Mouse (Mus musculus) liver, adult 2 months (tissue): Measurements from ENCODE around the gene Jsrp1.

Source experiments
- CTCF ChIP-seq: fragments of 200-500 bp; IDR thresholded peaks from 2 replicates; pipeline ENCODE4 v1.5.1; 2011; ENCODE audit warnings: low read depth, low read length, control low read depth
- POLR2A ChIP-seq: fragments of 200-500 bp; IDR thresholded peaks from 2 replicates; pipeline ENCODE4 v1.6.1; 2011; ENCODE audit warnings: low read length, control low read depth; ENCODE audit not compliant: insufficient read depth; ENCODE audit errors: extremely low read depth

DNA sequence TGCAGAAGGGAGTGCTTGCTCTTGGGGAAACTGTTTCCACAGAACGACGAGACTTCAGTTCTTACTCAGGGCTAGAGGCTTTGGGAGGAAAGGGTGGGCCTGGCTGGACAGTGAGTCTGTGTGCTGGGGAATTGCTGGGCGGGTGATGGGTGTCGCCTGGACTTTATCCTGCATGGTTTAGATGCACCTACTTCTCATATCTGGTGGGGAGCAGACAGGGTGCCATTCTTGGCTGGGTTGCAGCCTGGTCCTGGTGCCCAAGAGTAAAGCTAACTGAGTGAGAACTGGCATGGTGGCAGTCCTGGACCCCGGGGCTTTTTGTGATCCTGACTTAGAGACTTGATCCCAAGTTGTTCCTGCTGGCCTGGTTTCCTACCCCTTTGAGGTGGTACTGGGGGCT is 43.6 kb upstream of the Jsrp1 start:
- TF ChIP-seq CTCF = no peak
- no peak for TF ChIP-seq POLR2A
